Mouse (Mus musculus) embryo, embryonic 11.5 days (tissue): ENCODE results near the gene Mms22l.
"Not testable (repeated sequence)": the region's sequence is repeated elsewhere in the genome, so short reads cannot be mapped to it uniquely, and the experiment has no call there.

Experiments used
- DNase-seq: peaks from one replicate; pipeline ENCODE4 v3.0.0-alpha.2; 2012; ENCODE audit warnings: low read depth, low spot score

The Mms22l gene

GRCm38 (mm10) chr4:24496116-24496952 lies at the start of gene Mms22l:
Mms22l (plus strand) TSS chr4:24496451.
- peak; percentile 92 for DNase-seq

- not testable (repeated sequence) for DNase-seq
Observed at GRCm38 (mm10) chr4:24484046-24484445, 12.2 kb upstream of the Mms22l start.

- no peak for DNase-seq
Observed at GRCm38 (mm10) chr4:24496953-24497319, 685 bp downstream of the Mms22l start.

- DNase-seq, result no peak
Observed at GRCm38 (mm10) chr4:24509195-24509594, 12.9 kb downstream of the Mms22l start.

DNA sequence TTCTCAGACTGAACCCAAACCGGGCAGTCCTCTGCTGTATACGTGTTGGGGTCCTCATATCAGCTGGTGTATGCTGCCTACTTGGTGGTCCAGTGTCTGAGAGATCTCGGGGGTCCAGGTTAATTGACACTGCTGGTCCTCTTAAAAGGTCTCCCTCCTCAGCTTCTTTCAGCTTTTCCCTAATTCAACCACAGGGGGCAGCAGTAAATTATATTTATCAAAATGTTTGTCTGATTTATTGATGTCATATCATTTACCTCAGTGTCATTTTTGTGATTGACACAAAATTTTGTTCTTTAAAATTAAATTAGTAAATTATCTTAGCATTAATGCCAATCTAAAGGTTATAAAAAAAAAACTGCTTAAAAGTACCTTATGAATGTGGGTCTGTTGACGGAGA lies 40.7 kb downstream of the Mms22l start:
- DNase-seq, result no peak

- no peak for DNase-seq
Observed at GRCm38 (mm10) chr4:24543421-24543820, 47.2 kb downstream of the Mms22l start.

DNA sequence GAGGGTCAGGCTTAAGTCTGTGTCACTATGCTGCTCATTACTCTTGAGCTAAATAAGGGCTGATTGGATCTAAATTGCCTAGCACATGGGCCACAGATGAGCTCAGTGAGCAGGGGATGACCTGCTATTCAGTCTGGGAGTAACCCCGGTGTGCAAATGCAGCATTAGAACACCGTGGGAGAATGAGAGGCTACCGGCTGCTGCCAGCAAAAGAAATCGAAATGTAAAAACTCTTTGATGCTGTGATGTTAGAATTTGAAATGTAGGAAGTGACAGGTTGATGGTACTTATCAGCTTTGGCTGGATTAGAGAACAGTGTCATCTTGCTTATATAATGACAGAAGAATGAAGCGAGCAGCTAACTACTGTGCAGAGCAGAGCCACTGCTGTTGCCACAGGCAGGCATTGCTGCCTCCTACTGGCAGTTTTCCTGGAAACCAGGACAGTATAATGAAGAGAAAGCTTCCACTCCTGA lies 48.5 kb downstream of the Mms22l start:
- DNase-seq, result no peak

- no peak for DNase-seq
Observed at GRCm38 (mm10) chr4:24556116-24556820, 60.0 kb downstream of the Mms22l start.

GRCm38 (mm10) chr4:24557149-24557548 lies 60.9 kb downstream of the Mms22l start:
- DNase-seq, result no peak

GRCm38 (mm10) chr4:24568026-24568425 lies 71.8 kb downstream of the Mms22l start:
- DNase-seq, result no peak

DNA sequence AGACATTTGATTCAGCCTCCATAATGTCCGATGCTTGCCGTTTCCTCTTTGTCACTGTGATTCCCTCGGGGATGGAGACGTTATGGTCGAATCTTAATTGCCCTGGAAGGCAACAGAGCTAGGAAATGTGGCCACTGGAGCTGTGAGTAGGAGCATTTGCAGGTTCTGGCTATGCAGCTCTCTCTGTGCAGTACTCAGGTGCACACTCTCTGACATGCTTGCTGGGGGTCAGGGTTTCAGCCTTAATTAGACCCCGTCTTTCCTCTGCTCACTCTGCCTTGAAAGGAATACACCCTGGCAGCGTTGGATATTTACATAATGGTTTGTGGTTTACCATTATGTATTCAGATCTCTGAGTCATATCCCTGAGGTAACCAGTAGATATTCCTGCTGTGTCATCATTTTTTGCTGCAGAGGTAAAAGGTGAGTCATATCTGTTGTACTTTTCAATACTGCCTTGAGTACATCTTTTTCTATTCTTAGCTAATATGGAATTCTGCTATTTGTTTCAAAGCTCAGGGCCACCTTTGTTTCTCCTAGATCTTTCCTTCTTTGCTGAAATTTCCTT lies 72.8 kb downstream of the Mms22l start:
- no peak for DNase-seq

DNA sequence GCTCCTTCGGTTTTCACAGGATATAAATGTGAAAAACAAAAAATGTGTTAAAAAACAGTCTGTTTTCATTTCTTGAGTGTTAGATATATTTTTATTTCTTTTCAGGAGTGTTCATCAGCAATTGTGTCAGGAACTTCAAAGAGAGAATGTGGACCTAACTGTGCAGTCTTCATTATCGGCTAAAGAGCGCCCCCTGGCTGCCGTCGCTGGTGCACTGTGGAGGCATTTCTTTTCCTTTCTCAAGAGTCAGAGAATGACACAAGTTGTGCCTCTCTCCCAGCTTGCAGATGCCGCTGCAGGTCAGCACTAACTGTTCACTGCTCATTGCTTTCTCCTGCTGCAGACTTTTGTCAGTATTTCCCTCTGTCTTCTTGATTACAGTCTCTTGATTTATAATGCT lies 78.0 kb downstream of the Mms22l start:
- peak; percentile 53 for DNase-seq

DNA sequence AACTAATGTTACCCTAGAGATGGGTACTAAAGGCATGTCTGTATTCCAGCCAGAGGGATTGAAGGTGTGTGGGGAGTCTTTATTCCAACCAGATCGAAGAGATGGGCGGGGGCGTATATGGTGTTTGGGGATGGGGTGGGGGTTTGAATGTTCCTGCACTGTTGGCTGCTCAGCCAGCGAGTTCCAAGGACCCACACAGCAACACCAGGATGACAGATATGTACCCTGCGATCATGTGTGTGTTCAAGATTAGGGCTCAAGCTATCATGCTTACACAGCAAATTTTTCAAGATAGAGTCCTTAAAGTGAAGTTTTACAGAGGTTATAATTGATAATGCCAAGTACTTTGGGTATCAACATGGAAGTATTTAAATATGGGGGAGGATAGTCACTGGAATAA lies 81.3 kb downstream of the Mms22l start:
- no peak for DNase-seq

- DNase-seq, result no peak
Observed at GRCm38 (mm10) chr4:24582295-24582694, 86.0 kb downstream of the Mms22l start.

- DNase-seq, result no peak
Observed at GRCm38 (mm10) chr4:24583997-24584396, 87.7 kb downstream of the Mms22l start.

- DNase-seq, result no peak
Observed at GRCm38 (mm10) chr4:24594824-24595223, 98.6 kb downstream of the Mms22l start.

DNA sequence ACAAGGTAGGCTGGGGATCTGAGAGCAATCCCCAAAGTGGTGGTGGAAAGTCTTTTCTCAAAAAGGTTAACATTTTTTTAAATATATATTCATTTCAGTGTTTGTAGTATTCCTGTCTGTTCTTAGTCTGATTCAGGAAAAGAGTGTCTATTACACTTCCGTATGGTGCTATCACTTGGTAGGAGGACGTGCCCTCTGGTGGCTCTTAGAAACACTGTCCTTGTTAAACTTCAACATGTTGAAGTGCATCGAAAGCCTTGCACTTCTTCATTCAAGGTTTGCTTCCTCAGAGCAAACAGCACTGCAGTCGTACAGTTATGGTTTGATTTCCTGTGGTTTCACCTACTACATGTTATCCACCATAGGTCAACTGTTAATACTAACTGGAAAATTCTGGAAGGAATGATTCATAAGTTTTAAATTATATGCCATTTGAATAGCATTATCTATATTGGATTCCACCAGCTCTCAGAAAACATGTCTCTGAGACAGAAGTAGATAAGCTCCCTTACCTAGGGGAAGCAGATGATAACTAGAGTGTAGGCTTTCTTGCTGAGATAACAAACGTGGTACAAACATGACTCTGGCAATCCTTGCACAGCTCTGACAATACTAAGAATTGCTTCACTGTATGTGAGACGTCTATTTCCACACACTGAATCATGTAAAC lies 100.8 kb downstream of the Mms22l start:
- no peak for DNase-seq

DNA sequence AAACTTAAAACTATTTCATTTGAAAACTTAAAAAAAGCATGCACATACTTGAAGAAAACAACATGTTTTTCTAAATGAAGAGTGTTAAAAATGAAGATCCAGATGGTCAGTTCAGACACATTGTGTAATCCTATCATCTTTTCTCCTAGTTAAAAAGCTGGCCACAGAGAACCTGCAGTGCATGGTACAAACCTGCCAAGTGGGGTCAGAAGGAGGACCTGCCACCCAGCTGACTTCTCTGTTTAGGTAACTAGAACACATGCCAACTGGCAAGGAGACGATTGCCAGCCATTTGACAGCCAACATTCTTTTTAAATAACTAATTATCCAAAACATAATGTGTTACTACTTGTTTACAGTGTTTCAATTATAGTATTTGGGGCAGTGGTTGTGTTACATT lies 102.4 kb downstream of the Mms22l start:
- DNase-seq, result no peak

- no peak for DNase-seq
Observed at GRCm38 (mm10) chr4:24601711-24602110, 105.5 kb downstream of the Mms22l start.

- DNase-seq, result no peak
Observed at GRCm38 (mm10) chr4:24609085-24609484, 112.8 kb downstream of the Mms22l start.

GRCm38 (mm10) chr4:24609564-24609963 lies 113.3 kb downstream of the Mms22l start:
- DNase-seq, result no peak

GRCm38 (mm10) chr4:24620005-24620404 lies 123.8 kb downstream of the Mms22l start:
- no peak for DNase-seq
